Mouse (Mus musculus): ENCODE measurements around the gene Stx8. TPM values are rescaled to one million over a fixed set of nuclear protein-coding genes. Genes with fewer than 3 reads are reported as not detected.

Gene Stx8
- polyA plus RNA-seq, 1 experiment from 2014 or later: 59.2 TPM

DNA sequence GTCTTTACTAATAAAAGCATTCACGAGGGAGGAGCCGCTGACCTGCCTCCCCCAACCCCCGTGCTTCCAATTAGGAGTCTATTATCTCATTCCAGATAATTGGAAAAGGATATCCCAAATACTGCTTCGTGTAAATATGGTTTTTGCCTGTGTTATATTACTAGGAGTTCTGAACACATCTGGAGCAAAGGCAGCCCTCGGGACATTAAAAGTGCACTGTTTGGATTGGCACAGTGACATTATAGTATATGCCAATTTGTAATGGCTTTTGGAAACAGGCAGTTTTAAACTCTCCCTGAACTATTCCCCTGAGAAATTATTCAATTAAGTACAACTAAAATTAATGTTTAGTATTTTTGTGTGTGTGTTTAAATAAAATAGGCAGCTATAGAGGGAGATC, 108.7 kb downstream of the Stx8 start:
- 0 out of 2 replicates have a peak, but pooled peaks cover 5% of the 10 kb centered on the region for H3K4me1 ChIP-seq (ENCODE audit: control insufficient read depth, insufficient read depth, low read length)
- H3K27ac ChIP-seq (ENCODE audit: low read depth, low read length): no peak overlapping the region
- H3K4me2 ChIP-seq: no peak overlapping the region
- H3K36me3 ChIP-seq (ENCODE audit: control insufficient read depth, insufficient read depth, low read length): no peaks in the 10 kb centered on the region
- no peak overlapping the region for H3K4me3 ChIP-seq (ENCODE audit: low read depth, low read length)
- no peak overlapping the region for H3K9ac ChIP-seq (ENCODE audit: low read depth, low read length)
- no peaks in the 10 kb centered on the region for H3K27me3 ChIP-seq (ENCODE audit: control insufficient read depth, insufficient read depth, low read length)
- no peak for ATAC-seq (replicated peaks; ENCODE audit: insufficient number of reproducible peaks, low FRiP score, low TSS enrichment)
- WGBS (ENCODE audit: insufficient replicate concordance): 53% methylated on average over 5 of the region's 5 CpGs
- no peaks in the 10 kb centered on the region for H3K9me3 ChIP-seq (replicated peaks; ENCODE audit: control insufficient read depth, low read length)

DNA sequence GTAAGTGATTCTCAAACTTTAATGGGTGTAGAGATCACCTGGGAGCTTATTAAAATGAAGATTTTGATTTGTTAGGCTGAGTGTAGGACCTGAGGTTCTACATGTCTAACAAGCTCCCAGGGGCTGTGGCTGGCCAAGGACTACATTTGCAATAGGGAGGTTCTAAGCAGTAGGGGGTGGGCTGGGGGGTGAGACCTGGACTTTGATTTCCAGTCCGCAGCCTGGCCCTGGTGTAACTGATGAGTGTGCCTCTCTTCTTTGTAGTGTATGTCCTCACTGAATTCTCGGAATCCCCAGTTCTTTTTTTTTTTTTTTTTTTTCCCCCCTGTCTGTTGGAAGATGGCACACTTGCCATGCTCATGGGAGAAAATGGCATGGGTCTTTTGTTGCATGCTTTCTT, 109.3 kb downstream of the Stx8 start:
- H3K9ac ChIP-seq (ENCODE audit: low read depth, low read length): no peak overlapping the region
- H3K36me3 ChIP-seq (ENCODE audit: control insufficient read depth, insufficient read depth, low read length): no peaks in the 10 kb centered on the region
- no peaks in the 10 kb centered on the region for H3K9me3 ChIP-seq (replicated peaks; ENCODE audit: control insufficient read depth, low read length)
- 68% methylated on average over 2 of the region's 2 CpGs for WGBS (ENCODE audit: insufficient replicate concordance)
- no peak overlapping the region for H3K27ac ChIP-seq (ENCODE audit: low read depth, low read length)
- H3K4me1 ChIP-seq (ENCODE audit: control insufficient read depth, insufficient read depth, low read length): 0 out of 2 replicates have a peak, but pooled peaks cover 5% of the 10 kb centered on the region
- no peak for ATAC-seq (replicated peaks; ENCODE audit: insufficient number of reproducible peaks, low FRiP score, low TSS enrichment)
- H3K27me3 ChIP-seq (ENCODE audit: control insufficient read depth, insufficient read depth, low read length): no peaks in the 10 kb centered on the region
- no peak overlapping the region for H3K4me3 ChIP-seq (ENCODE audit: low read depth, low read length)
- no peak overlapping the region for H3K4me2 ChIP-seq

DNA sequence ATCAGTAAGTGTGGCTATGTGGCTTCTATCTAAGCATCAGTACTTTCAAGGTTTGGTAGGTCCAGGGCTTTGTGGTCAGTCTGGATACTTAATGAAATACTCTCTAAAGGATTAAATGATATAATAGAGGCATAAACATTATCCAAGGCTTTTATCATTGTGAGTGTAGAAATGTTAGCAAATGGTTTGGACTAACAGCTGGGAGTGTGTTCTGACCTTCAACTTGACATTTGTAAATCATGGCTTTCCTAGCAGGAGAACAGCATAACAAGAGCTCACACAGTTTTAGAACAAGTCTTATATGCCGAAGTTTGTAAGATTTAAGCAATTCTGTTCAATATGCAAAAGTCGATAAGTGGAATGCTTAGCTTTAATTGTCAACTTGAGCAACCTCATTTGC, 113.8 kb downstream of the Stx8 start:
- H3K4me2 ChIP-seq: no peak overlapping the region
- no peak overlapping the region for H3K4me3 ChIP-seq (ENCODE audit: low read depth, low read length)
- H3K4me1 ChIP-seq (ENCODE audit: control insufficient read depth, insufficient read depth, low read length): no peaks in the 10 kb centered on the region
- no peaks in the 10 kb centered on the region for H3K9me3 ChIP-seq (replicated peaks; ENCODE audit: control insufficient read depth, low read length)
- H3K27me3 ChIP-seq (ENCODE audit: control insufficient read depth, insufficient read depth, low read length): no peaks in the 10 kb centered on the region
- no peak for ATAC-seq (replicated peaks; ENCODE audit: insufficient number of reproducible peaks, low FRiP score, low TSS enrichment)
- 85% methylated on average over 2 of the region's 2 CpGs for WGBS (ENCODE audit: insufficient replicate concordance)
- no peaks in the 10 kb centered on the region for H3K36me3 ChIP-seq (ENCODE audit: control insufficient read depth, insufficient read depth, low read length)
- no peak overlapping the region for H3K9ac ChIP-seq (ENCODE audit: low read depth, low read length)
- H3K27ac ChIP-seq (ENCODE audit: low read depth, low read length): no peak overlapping the region

DNA sequence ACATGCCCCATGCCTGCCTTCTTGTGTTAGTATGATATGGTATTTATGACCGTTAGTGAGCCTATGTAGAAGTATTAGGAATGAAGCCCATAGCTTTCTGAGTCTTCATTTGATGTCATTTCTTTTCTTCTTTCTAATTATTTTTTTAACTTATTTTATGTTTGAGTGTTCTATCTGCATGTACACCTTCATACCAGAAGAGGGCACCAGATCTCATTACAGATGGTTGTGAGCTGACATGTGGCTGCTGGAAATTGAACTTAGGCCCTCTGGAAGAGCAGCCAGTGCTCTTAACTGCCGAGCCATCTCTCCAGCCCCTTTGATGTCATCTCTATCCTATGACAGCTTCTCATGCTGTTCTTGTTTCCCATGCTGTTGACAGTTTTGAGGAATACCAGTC, 115.0 kb downstream of the Stx8 start:
- Histone ChIP-seq H3K4me2 (no peak overlapping the region), H3K9me3 (replicated peaks; ENCODE audit: control insufficient read depth, low read length) (no peaks in the 10 kb centered on the region), H3K27me3 (ENCODE audit: control insufficient read depth, insufficient read depth, low read length) (no peaks in the 10 kb centered on the region), H3K36me3 (ENCODE audit: control insufficient read depth, insufficient read depth, low read length) (no peaks in the 10 kb centered on the region), H3K4me1 (ENCODE audit: control insufficient read depth, insufficient read depth, low read length) (no peaks in the 10 kb centered on the region), H3K27ac (ENCODE audit: low read depth, low read length) (no peak overlapping the region), H3K9ac (ENCODE audit: low read depth, low read length) (no peak overlapping the region), H3K4me3 (ENCODE audit: low read depth, low read length) (no peak overlapping the region)
- WGBS (ENCODE audit: insufficient replicate concordance): 80% methylated on average over 2 of the region's 2 CpGs
- ATAC-seq (replicated peaks; ENCODE audit: insufficient number of reproducible peaks, low FRiP score, low TSS enrichment): no peak

DNA sequence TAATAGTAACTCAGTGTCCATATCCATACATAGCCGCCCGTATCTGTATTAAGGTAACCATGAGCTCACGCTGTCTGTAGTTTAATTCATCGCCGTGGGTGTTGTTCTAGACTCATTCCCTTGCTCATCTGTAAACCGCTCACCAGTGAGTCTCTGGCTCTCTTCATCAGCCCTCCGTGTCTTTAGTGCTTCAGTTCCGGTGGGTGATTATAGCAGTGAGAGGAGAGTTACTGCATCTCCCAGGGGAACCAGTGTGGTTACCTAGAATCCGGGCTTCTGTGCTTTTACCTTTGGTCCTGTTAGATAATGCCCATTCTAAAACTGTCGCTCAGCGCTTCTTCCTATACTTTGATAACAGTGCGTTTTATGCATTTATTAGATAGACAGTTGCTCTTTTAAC, 116.8 kb downstream of the Stx8 start:
- H3K27me3 ChIP-seq (ENCODE audit: control insufficient read depth, insufficient read depth, low read length): no peaks in the 10 kb centered on the region
- H3K27ac ChIP-seq (ENCODE audit: low read depth, low read length): no peak overlapping the region
- H3K4me1 ChIP-seq (ENCODE audit: control insufficient read depth, insufficient read depth, low read length): no peaks in the 10 kb centered on the region
- 91% methylated on average over 12 of the region's 12 CpGs for WGBS (ENCODE audit: insufficient replicate concordance)
- H3K9ac ChIP-seq (ENCODE audit: low read depth, low read length): no peak overlapping the region
- ATAC-seq (replicated peaks; ENCODE audit: insufficient number of reproducible peaks, low FRiP score, low TSS enrichment): no peak
- H3K4me2 ChIP-seq: no peak overlapping the region
- no peak overlapping the region for H3K4me3 ChIP-seq (ENCODE audit: low read depth, low read length)
- no peaks in the 10 kb centered on the region for H3K36me3 ChIP-seq (ENCODE audit: control insufficient read depth, insufficient read depth, low read length)
- H3K9me3 ChIP-seq (replicated peaks; ENCODE audit: control insufficient read depth, low read length): no peaks in the 10 kb centered on the region

DNA sequence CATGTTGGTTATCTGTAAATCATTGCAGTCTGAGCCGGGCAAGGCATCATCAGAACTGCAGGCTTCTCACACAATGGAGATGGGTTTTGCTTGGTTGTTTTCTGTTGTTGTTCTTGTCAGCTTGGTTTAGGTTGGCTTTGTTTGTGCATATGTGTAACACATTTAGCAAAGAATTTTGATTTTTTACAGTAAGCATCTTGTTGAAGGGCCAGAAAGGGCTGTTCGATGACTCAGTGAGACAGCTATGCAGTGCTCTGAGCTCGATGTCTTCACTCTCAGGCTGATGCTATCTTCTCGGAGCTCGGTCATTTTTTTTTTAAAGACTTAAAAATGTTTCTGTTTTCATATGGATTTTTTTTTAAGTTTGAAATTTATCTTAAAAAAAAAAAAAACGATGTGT, 117.6 kb downstream of the Stx8 start:
- H3K9ac ChIP-seq (ENCODE audit: low read depth, low read length): no peak overlapping the region
- WGBS (ENCODE audit: insufficient replicate concordance): 71% methylated on average over 6 of the region's 6 CpGs

DNA sequence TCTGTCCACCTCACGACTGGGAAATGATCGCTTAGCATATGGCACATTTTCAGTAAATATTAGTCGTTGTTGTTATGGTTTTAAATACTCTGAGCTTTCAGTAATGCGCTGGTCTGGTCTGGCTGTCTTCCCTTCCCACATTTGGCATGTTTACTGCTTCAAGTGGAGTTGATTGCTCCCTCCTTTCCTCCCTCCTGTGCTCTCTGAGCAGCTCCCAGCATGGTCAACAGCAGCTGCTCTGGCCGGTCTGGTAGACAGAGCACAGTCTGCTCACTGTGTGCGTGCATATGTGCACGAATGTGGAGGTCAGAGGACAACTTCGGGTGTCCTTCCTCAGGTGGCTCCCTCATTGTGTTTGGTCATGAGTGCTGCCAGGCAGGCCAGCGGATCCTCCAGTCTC, 120.2 kb downstream of the Stx8 start:
- no peak overlapping the region for H3K4me2 ChIP-seq
- no peak overlapping the region for H3K4me3 ChIP-seq (ENCODE audit: low read depth, low read length)
- no peak overlapping the region for H3K27ac ChIP-seq (ENCODE audit: low read depth, low read length)
- H3K27me3 ChIP-seq (ENCODE audit: control insufficient read depth, insufficient read depth, low read length): no peaks in the 10 kb centered on the region
- 88% methylated on average over 9 of the region's 9 CpGs for WGBS (ENCODE audit: insufficient replicate concordance)
- no peak for ATAC-seq (replicated peaks; ENCODE audit: insufficient number of reproducible peaks, low FRiP score, low TSS enrichment)
- H3K9ac ChIP-seq (ENCODE audit: low read depth, low read length): no peak overlapping the region
- no peaks in the 10 kb centered on the region for H3K36me3 ChIP-seq (ENCODE audit: control insufficient read depth, insufficient read depth, low read length)
- H3K4me1 ChIP-seq (ENCODE audit: control insufficient read depth, insufficient read depth, low read length): peaks cover 12% of the 10 kb centered on the region
- no peaks in the 10 kb centered on the region for H3K9me3 ChIP-seq (replicated peaks; ENCODE audit: control insufficient read depth, low read length)

More for the DNA sequence above, 117.6 kb downstream of the Stx8 start:
- H3K4me1 ChIP-seq (ENCODE audit: control insufficient read depth, insufficient read depth, low read length): no peaks in the 10 kb centered on the region
- H3K9me3 ChIP-seq (replicated peaks; ENCODE audit: control insufficient read depth, low read length): no peaks in the 10 kb centered on the region
- ATAC-seq (replicated peaks; ENCODE audit: insufficient number of reproducible peaks, low FRiP score, low TSS enrichment): no peak
- no peak overlapping the region for H3K27ac ChIP-seq (ENCODE audit: low read depth, low read length)
- no peak overlapping the region for H3K4me2 ChIP-seq
- H3K27me3 ChIP-seq (ENCODE audit: control insufficient read depth, insufficient read depth, low read length): no peaks in the 10 kb centered on the region
- H3K4me3 ChIP-seq (ENCODE audit: low read depth, low read length): no peak overlapping the region
- no peaks in the 10 kb centered on the region for H3K36me3 ChIP-seq (ENCODE audit: control insufficient read depth, insufficient read depth, low read length)

DNA sequence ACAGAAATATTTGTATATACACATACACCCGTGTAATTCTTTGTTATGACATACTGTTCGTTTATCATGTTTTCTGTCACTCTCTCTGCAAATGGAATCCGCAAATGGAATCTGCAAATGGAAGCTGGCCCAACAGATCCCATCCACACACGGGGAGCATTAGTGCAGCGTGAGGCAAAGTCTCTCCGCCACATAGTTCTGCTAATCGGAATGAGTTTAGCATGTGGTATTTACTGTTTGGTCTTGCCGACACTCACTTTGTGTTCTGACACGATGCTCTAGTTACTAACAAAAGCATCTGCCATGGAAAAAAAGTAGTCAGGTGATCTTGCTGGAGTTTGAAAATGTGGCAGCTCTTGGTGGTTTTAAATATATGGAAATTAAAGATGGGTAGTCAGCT, 123.4 kb downstream of the Stx8 start:
- H3K4me1 ChIP-seq (ENCODE audit: control insufficient read depth, insufficient read depth, low read length): peaks cover 12% of the 10 kb centered on the region
- no peak overlapping the region for H3K9ac ChIP-seq (ENCODE audit: low read depth, low read length)
- H3K27me3 ChIP-seq (ENCODE audit: control insufficient read depth, insufficient read depth, low read length): no peaks in the 10 kb centered on the region
- no peak overlapping the region for H3K4me3 ChIP-seq (ENCODE audit: low read depth, low read length)
- H3K36me3 ChIP-seq (ENCODE audit: control insufficient read depth, insufficient read depth, low read length): no peaks in the 10 kb centered on the region
- WGBS (ENCODE audit: insufficient replicate concordance): 73% methylated on average over 9 of the region's 9 CpGs
- no peak for ATAC-seq (replicated peaks; ENCODE audit: insufficient number of reproducible peaks, low FRiP score, low TSS enrichment)
- no peaks in the 10 kb centered on the region for H3K9me3 ChIP-seq (replicated peaks; ENCODE audit: control insufficient read depth, low read length)
- peak overlapping the region; percentile 3; the same call in 1 of the 2 replicates for H3K4me2 ChIP-seq
- H3K27ac ChIP-seq (ENCODE audit: low read depth, low read length): no peak overlapping the region

DNA sequence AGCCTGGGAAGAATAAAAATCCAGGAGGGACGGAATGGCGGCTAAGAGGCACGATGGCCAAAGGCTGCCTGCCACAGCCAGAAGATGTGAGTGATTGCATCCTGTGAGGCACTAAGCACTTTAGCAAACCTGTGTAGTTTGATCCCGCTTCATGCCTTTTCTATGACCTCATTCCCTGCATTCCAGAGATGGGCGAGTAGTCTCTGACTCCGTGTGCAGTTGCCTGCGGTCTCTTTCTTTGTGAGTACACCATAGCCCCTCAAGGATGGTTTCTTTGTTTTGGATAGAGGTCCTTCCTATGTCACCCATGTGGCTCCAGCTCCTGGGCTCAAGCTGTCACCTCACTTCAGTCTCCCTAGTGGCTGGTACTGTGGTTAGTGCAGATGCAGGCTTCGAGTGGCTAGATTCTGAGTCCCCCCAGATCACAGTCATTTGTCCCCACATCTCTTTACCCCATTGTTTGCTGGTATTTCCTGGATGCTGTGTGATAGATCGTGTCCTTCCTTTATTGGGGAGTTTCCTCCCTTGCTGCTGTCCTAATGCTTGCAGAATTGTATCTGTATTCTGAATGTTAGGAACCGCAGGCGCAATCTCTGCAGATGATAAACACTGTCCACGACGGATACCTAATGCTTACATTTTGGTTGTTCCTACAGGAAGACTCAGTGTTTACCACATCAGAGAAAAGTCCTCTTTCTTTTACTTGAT, 124.0 kb downstream of the Stx8 start:
- peaks cover 12% of the 10 kb centered on the region for H3K4me1 ChIP-seq (ENCODE audit: control insufficient read depth, insufficient read depth, low read length)
- H3K27me3 ChIP-seq (ENCODE audit: control insufficient read depth, insufficient read depth, low read length): no peaks in the 10 kb centered on the region
- no peak overlapping the region for H3K9ac ChIP-seq (ENCODE audit: low read depth, low read length)
- no peaks in the 10 kb centered on the region for H3K36me3 ChIP-seq (ENCODE audit: control insufficient read depth, insufficient read depth, low read length)
- no peaks in the 10 kb centered on the region for H3K9me3 ChIP-seq (replicated peaks; ENCODE audit: control insufficient read depth, low read length)
- H3K4me2 ChIP-seq: peak overlapping the region; percentile 3; the same call in 1 of the 2 replicates
- 28% methylated on average over 13 of the region's 13 CpGs for WGBS (ENCODE audit: insufficient replicate concordance)
- no peak overlapping the region for H3K4me3 ChIP-seq (ENCODE audit: low read depth, low read length)
- no peak overlapping the region for H3K27ac ChIP-seq (ENCODE audit: low read depth, low read length)
- ATAC-seq (replicated peaks; ENCODE audit: insufficient number of reproducible peaks, low FRiP score, low TSS enrichment): no peak

Data from heart, embryonic 11.5 days (tissue).